19 mouse cellular contexts compared by ENCODE assay signal in the genomic region with DNA sequence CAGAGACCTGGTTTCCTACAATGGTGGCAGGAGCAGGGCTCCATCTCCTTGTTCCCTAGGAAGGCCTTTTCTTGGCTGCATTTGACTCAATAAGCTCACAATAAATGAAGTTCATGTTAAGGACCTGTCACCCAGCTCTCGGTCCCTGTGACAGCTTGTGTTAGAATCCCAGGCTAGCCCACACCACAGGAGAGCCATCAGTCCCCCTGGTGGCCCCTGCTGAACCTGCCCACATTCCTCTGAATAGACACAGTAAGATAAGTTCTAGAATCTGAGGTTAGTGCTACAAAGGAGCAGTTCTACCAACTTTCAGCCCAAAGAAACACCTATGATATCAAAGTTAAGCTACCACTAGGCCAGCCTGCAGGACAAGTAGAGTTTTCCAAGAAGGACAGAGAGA.
DNase-seq lines count a peak whose midpoint lies in the region; ATAC-seq and TF ChIP-seq lines count a peak whose summit lies in the region.
"Had no signal": no experiment of that assay in that cellular context is flagged by ENCODE, and none has a peak within 500 bp of the region (broad histone marks: within the 10 kb centered on the region; RNA-seq: fewer than 3 reads in every experiment).

No protein-coding gene starts in this region.

- no peak overlapping the region for H3K27ac ChIP-seq in MEL (ENCODE audit: control insufficient read depth, low read depth, low read length)
- H3K27ac ChIP-seq in hindbrain, embryonic 13.5 days: peak overlapping the region; percentile 90
- peak overlapping the region; percentile 81 for H3K27ac ChIP-seq in midbrain, embryonic 13.5 days
- H3K27ac ChIP-seq: heart, adult 2 months; limb, embryonic 10.5 days; liver, embryonic 13.5 days had no signal

- H3K9me3 ChIP-seq in MEL (replicated peaks; ENCODE audit: insufficient read depth, low read length): no peaks in the 10 kb centered on the region
- H3K9me3 ChIP-seq in hindbrain, embryonic 13.5 days: no peaks in the 10 kb centered on the region
- no peaks in the 10 kb centered on the region for H3K9me3 ChIP-seq in midbrain, embryonic 13.5 days
- H3K9me3 ChIP-seq: limb, embryonic 10.5 days; liver, embryonic 13.5 days had no signal

- TF ChIP-seq POLR2A in MEL (IDR thresholded peaks at IDR 0.05; ENCODE audit: control insufficient read depth in 1 of 2, insufficient read depth in 1 of 2, low read depth in 1 of 2, low read length in 2 of 2, poor library complexity in 1 of 2): no peak

- no peak for TF ChIP-seq RAD21 in MEL (IDR thresholded peaks at IDR 0.05; ENCODE audit: low read depth, low read length)

- no peaks in the 10 kb centered on the region for H3K79me2 ChIP-seq in MEL (ENCODE audit: control insufficient read depth, insufficient read depth, low read length, poor library complexity)

- intact Hi-C loops in left cerebral cortex, postnatal 25 days (cut with DNase I): no loop called here

- no peak overlapping the region for H3K4me3 ChIP-seq in MEL (ENCODE audit: control insufficient read depth in 1 of 2, insufficient read depth in 1 of 2, low read depth in 2 of 2, low read length in 2 of 2)
- H3K4me3 ChIP-seq in hindbrain, embryonic 13.5 days: no peak overlapping the region
- H3K4me3 ChIP-seq in midbrain, embryonic 13.5 days (replicated peaks): no peak overlapping the region
- H3K4me3 ChIP-seq: heart, adult 2 months; limb, embryonic 10.5 days; liver, embryonic 13.5 days had no signal

- WGBS in hindbrain, embryonic 13.5 days: 53% methylated on average over 1 of the region's 1 CpGs
- 81% methylated on average over 1 of the region's 1 CpGs for WGBS in midbrain, embryonic 13.5 days

- H3K9ac ChIP-seq in MEL (ENCODE audit: control insufficient read depth, low read depth, low read length, poor library complexity, severe bottlenecking): no peak overlapping the region
- no peak overlapping the region for H3K9ac ChIP-seq in hindbrain, embryonic 13.5 days
- no peak overlapping the region for H3K9ac ChIP-seq in midbrain, embryonic 13.5 days (replicated peaks)
- H3K9ac ChIP-seq: liver, embryonic 13.5 days had no signal

- no peak for ATAC-seq in hindbrain, embryonic 13.5 days (ENCODE audit: low FRiP score)
- no peak for ATAC-seq in midbrain, embryonic 13.5 days
- no peak for ATAC-seq in monocyte, adult 5-6 weeks (replicated peaks; ENCODE audit: insufficient number of reproducible peaks, low FRiP score, low TSS enrichment, poor library complexity, severe bottlenecking)
- ATAC-seq: lung, postnatal 0 days had no signal

- TF ChIP-seq EP300 in MEL (IDR thresholded peaks at IDR 0.05; ENCODE audit: low read depth in 1 of 2, low read length in 2 of 2): no peak

- peak in 1 of 3 experiments; percentile 10; a peak in 1 of 6 replicates for TF ChIP-seq CTCF in MEL (IDR thresholded peaks at IDR 0.05 in 2 of 3, conservative IDR thresholded peaks at IDR 0.05 in 1 of 3; ENCODE audit: control insufficient read depth in 1 of 3, insufficient read depth in 1 of 3, low read depth in 2 of 3, low read length in 3 of 3, poor library complexity in 1 of 3, severe bottlenecking in 1 of 3)

- H3K36me3 ChIP-seq in MEL (ENCODE audit: control insufficient read depth in 1 of 2, insufficient read depth in 2 of 2, low read length in 2 of 2): peaks cover 0 to 7% of the 10 kb centered on the region in 2 experiments; a peak in 2 of 4 replicates
- no peaks in the 10 kb centered on the region for H3K36me3 ChIP-seq in hindbrain, embryonic 13.5 days
- no peaks in the 10 kb centered on the region for H3K36me3 ChIP-seq in midbrain, embryonic 13.5 days
- H3K36me3 ChIP-seq: limb, embryonic 10.5 days; liver, embryonic 13.5 days had no signal

- H3K27me3 ChIP-seq in MEL (ENCODE audit: control insufficient read depth in 1 of 2, insufficient read depth in 2 of 2, low read length in 2 of 2): no peaks in the 10 kb centered on the region
- H3K27me3 ChIP-seq in hindbrain, embryonic 13.5 days: no peaks in the 10 kb centered on the region
- H3K27me3 ChIP-seq in midbrain, embryonic 13.5 days: no peaks in the 10 kb centered on the region
- H3K27me3 ChIP-seq: liver, embryonic 13.5 days; megakaryocyte, embryonic 14.5 days had no signal

- H3K4me1 ChIP-seq in MEL (ENCODE audit: control insufficient read depth in 1 of 2, insufficient read depth in 2 of 2, low read length in 2 of 2): peaks cover 7 to 10% of the 10 kb centered on the region in 2 experiments; a peak in 3 of 4 replicates
- H3K4me1 ChIP-seq in hindbrain, embryonic 13.5 days (replicated peaks): peaks cover 57% of the 10 kb centered on the region
- H3K4me1 ChIP-seq in midbrain, embryonic 13.5 days (replicated peaks): peaks cover 48% of the 10 kb centered on the region

- H3K4me2 ChIP-seq in hindbrain, embryonic 13.5 days: no peak overlapping the region
- H3K4me2 ChIP-seq in midbrain, embryonic 13.5 days (replicated peaks): 0 out of 2 replicates have a peak overlapping the region, but pooled peaks have one; percentile 12
- H3K4me2 ChIP-seq: liver, embryonic 13.5 days had no signal

- DNase-seq in MEL (ENCODE audit: low read depth, low spot score): peak; percentile 17
- peak; percentile 53 for DNase-seq in MN1 (ENCODE audit: low spot score)
- DNase-seq in embryo, embryonic 9.5 days (ENCODE audit: extremely low spot score): no peak
- DNase-seq in spleen, adult 12 weeks (ENCODE audit: low spot score): no peak
- no peak for DNase-seq in left cerebral cortex, postnatal 25 days (ENCODE audit: low spot score in 2 of 2)
- DNase-seq: cerebellum, postnatal 14 days; gastrocnemius, postnatal 14 days; heart, adult 2 months; kidney, adult 18-20 months; kidney, postnatal 4 days; layer of hippocampus, postnatal 36 days; liver, embryonic 13.5 days; thymus, postnatal 4 days had no signal

TF ChIP-seq in MEL, 35 proteins besides CTCF, POLR2A, EP300 and RAD21:
- TF ChIP-seq KAT2A (conservative IDR thresholded peaks at IDR 0.05; ENCODE audit: low read depth, low read length) (no peak), SMC3 (IDR thresholded peaks at IDR 0.05; ENCODE audit: low read depth, low read length) (0 out of 2 replicates have a peak, but pooled peaks have one; percentile 5)
TF ChIP-seq in MEL: peak in this region for 1.

Comparison
In these comparisons a context has a peak if more than half of its experiments do, and no peak if none do; other contexts are left out.
1. DNase-seq: peak in MEL (single experiment) and MN1 (single experiment); none in embryo, embryonic 9.5 days (single experiment), spleen, adult 12 weeks (single experiment) and left cerebral cortex, postnatal 25 days (0 of 2).